Mouse (Mus musculus) adrenal gland, adult 8-10 months (tissue): ENCODE results near the gene Arhgdia. TPM values are rescaled to one million over a fixed set of nuclear protein-coding genes. Genes with fewer than 3 reads are reported as not detected.

ENCODE experiments used
- DNase-seq: peaks from one replicate; pipeline ENCODE4 v3.0.0; 2022
- total RNA-seq, 4 experiments: library from RNA; stranded (reverse); gene quantifications; 2 replicates each; pipeline ENCODE4 v1.2.4; 2022

Gene Arhgdia
- total RNA-seq, 4 experiments from 2014 or later = 356 to 389 (median 365) TPM

GRCm38 (mm10) chr11:120549986-120550809 lies 31.2 kb downstream of the Arhgdia start:
- DNase-seq = no peak

GRCm38 (mm10) chr11:120549168-120549945 lies 32.1 kb downstream of the Arhgdia start, which contains the start of gene Mcrip1:
TSS of gene Mcrip1 (minus strand) at chr11:120549727.
- peak; percentile 90 for DNase-seq

- DNase-seq = no peak
These were observed 32.6 kb downstream of the Arhgdia start for GRCm38 (mm10) chr11:120548786-120549167.

GRCm38 (mm10) chr11:120548214-120548613 lies 33.2 kb downstream of the Arhgdia start:
- DNase-seq = no peak

GRCm38 (mm10) chr11:120547469-120547868 lies 34.0 kb downstream of the Arhgdia start:
- no peak for DNase-seq

- no peak for DNase-seq
These were observed 35.5 kb downstream of the Arhgdia start for GRCm38 (mm10) chr11:120545964-120546363.

- DNase-seq = no peak
These were observed 39.0 kb downstream of the Arhgdia start for GRCm38 (mm10) chr11:120542376-120542775.

- no peak for DNase-seq
These were observed 39.5 kb downstream of the Arhgdia start for GRCm38 (mm10) chr11:120541907-120542306.

- DNase-seq = no peak
These were observed 42.0 kb downstream of the Arhgdia start for GRCm38 (mm10) chr11:120539285-120540014.

- no peak for DNase-seq
These were observed 42.5 kb downstream of the Arhgdia start for GRCm38 (mm10) chr11:120538955-120539284.

GRCm38 (mm10) chr11:120538485-120538884 lies 42.9 kb downstream of the Arhgdia start:
- DNase-seq = no peak

- no peak for DNase-seq
These were observed 45.6 kb downstream of the Arhgdia start for GRCm38 (mm10) chr11:120535804-120536203.

- DNase-seq = no peak
These were observed 46.3 kb downstream of the Arhgdia start for GRCm38 (mm10) chr11:120535145-120535544.

GRCm38 (mm10) chr11:120534093-120534492 lies 47.3 kb downstream of the Arhgdia start:
- DNase-seq = no peak

- DNase-seq = no peak
These were observed 49.8 kb downstream of the Arhgdia start for GRCm38 (mm10) chr11:120531646-120532045.

GRCm38 (mm10) chr11:120530085-120530964 lies 51.1 kb downstream of the Arhgdia start, which contains the start of gene Gcgr:
TSS of gene Gcgr (plus strand) at chr11:120530699.
- DNase-seq = no peak

GRCm38 (mm10) chr11:120528903-120529302 lies 52.5 kb downstream of the Arhgdia start:
- DNase-seq = no peak
